Mouse (Mus musculus): ENCODE results near the gene Cdh24. TPM values are rescaled to one million over a fixed set of nuclear protein-coding genes. Genes with fewer than 3 reads are reported as not detected.
"Not testable (repeated sequence)": the region's sequence is repeated elsewhere in the genome, so short reads cannot be mapped to it uniquely, and the experiment has no call there.

The Cdh24 gene
- total RNA-seq, 2 experiments from 2014 or later: 0.27 to 0.44 TPM

GRCm38 (mm10) chr14:54614130-54614529, 27.0 kb downstream of the Cdh24 start:
- DNase-seq; intact Hi-C loops (cut with DNase I): not testable (repeated sequence)

GRCm38 (mm10) chr14:54610648-54611047, 30.5 kb downstream of the Cdh24 start:
- no peak for DNase-seq
- intact Hi-C loops (cut with DNase I): no loop called here

GRCm38 (mm10) chr14:54609962-54610361, 31.2 kb downstream of the Cdh24 start:
- intact Hi-C loops (cut with DNase I): no loop called here

GRCm38 (mm10) chr14:54609245-54609644, 31.9 kb downstream of the Cdh24 start:
- intact Hi-C loops (cut with DNase I): no loop called here
- DNase-seq: no peak

More at GRCm38 (mm10) chr14:54609962-54610361, 31.2 kb downstream of the Cdh24 start:
- no peak for DNase-seq

GRCm38 (mm10) chr14:54607226-54607625, 33.9 kb downstream of the Cdh24 start:
- no peak for DNase-seq
- intact Hi-C loops (cut with DNase I): no loop called here

GRCm38 (mm10) chr14:54605752-54606321, 35.3 kb downstream of the Cdh24 start, which contains the start of gene 4931414P19Rik:
Gene 4931414P19Rik, minus strand, starts transcription at chr14:54605993.
- DNase-seq: peak; percentile 83
- intact Hi-C loops (cut with DNase I): no loop called here

- intact Hi-C loops (cut with DNase I): loop anchor here (5.0 kb wide), 1 partner anchor 86 kb away; the partner anchor contains the start of gene Prmt5
These were observed 37.5 kb downstream of the Cdh24 start for GRCm38 (mm10) chr14:54603686-54604085.

GRCm38 (mm10) chr14:54603038-54603654, 38.0 kb downstream of the Cdh24 start:
- intact Hi-C loops (cut with DNase I): loop anchor here (5.0 kb wide), 1 partner anchor 86 kb away; the partner anchor contains the start of gene Prmt5
- DNase-seq: peak; percentile 93

More at GRCm38 (mm10) chr14:54603686-54604085, 37.5 kb downstream of the Cdh24 start:
- DNase-seq: no peak

- DNase-seq: no peak
- intact Hi-C loops (cut with DNase I): loop anchor here (5.0 kb wide), 1 partner anchor 85 kb away; the partner anchor contains the start of gene Prmt5
These were observed 38.6 kb downstream of the Cdh24 start for GRCm38 (mm10) chr14:54602613-54603012.

GRCm38 (mm10) chr14:54601601-54602000, 39.6 kb downstream of the Cdh24 start:
- no peak for DNase-seq
- intact Hi-C loops (cut with DNase I): loop anchor here (5.0 kb wide), 1 partner anchor 84 kb away; the partner anchor contains the start of gene Prmt5

- intact Hi-C loops (cut with DNase I): no loop called here
- DNase-seq: no peak
These were observed 44.1 kb downstream of the Cdh24 start for GRCm38 (mm10) chr14:54597084-54597483.

- DNase-seq: no peak
- intact Hi-C loops (cut with DNase I): no loop called here
These were observed 46.3 kb downstream of the Cdh24 start for GRCm38 (mm10) chr14:54594631-54595414.

GRCm38 (mm10) chr14:54594055-54594454, 47.1 kb downstream of the Cdh24 start:
- DNase-seq: no peak

GRCm38 (mm10) chr14:54592319-54592934, 48.7 kb downstream of the Cdh24 start:
- DNase-seq: peak in 1 of 2 experiments; percentile 48
- intact Hi-C loops (cut with DNase I): no loop called here

More at GRCm38 (mm10) chr14:54594055-54594454, 47.1 kb downstream of the Cdh24 start:
- intact Hi-C loops (cut with DNase I): no loop called here

GRCm38 (mm10) chr14:54591056-54591455, 50.1 kb downstream of the Cdh24 start:
- intact Hi-C loops (cut with DNase I): no loop called here
- DNase-seq: no peak

- DNase-seq: peak; percentile 66 to 70
- intact Hi-C loops (cut with DNase I): loop anchor here (1.0 kb wide), 1 partner anchor 57 kb away; the partner anchor contains the start of gene Cdh24
These were observed 57.4 kb downstream of the Cdh24 start for GRCm38 (mm10) chr14:54583681-54584338.

- intact Hi-C loops (cut with DNase I): no loop called here
- no peak for DNase-seq
These were observed 58.6 kb downstream of the Cdh24 start for GRCm38 (mm10) chr14:54582536-54582935.
